Mouse (Mus musculus) thymus, postnatal 10 days (tissue): ENCODE measurements at regions not wholly inside any gene's neighbourhood (a gene's known extent, or its start where the extent isn't known, plus 50 kb on each side); places are given as distances from the start of the nearest gene placed in this dataset.

ENCODE experiments used
- DNase-seq, 2 experiments: peaks; one replicate each; pipeline ENCODE4 v3.0.0; 2021; ENCODE audit warnings: low spot score in 2 of 2

GRCm38 (mm10) chr3:115766153-115766552, 51.3 kb upstream of the S1pr1 start:
- DNase-seq = no peak

GRCm38 (mm10) chr3:115768290-115768689, 53.4 kb upstream of the S1pr1 start:
- no peak for DNase-seq

GRCm38 (mm10) chr3:115768761-115769530, 54.1 kb upstream of the S1pr1 start:
- no peak for DNase-seq

GRCm38 (mm10) chr3:115772676-115773075, 57.8 kb upstream of the S1pr1 start:
- no peak for DNase-seq

- DNase-seq = no peak
Observed at GRCm38 (mm10) chr3:115774321-115774720, 59.4 kb upstream of the S1pr1 start.

GRCm38 (mm10) chr3:115774723-115775122, 59.9 kb upstream of the S1pr1 start:
- no peak for DNase-seq

GRCm38 (mm10) chr3:115779144-115779890, 64.4 kb upstream of the S1pr1 start:
- DNase-seq = no peak

- DNase-seq = no peak
Observed at GRCm38 (mm10) chr3:115779906-115780305, 65.0 kb upstream of the S1pr1 start.

GRCm38 (mm10) chr3:115782726-115783125, 67.9 kb upstream of the S1pr1 start:
- no peak for DNase-seq

- DNase-seq = no peak
Observed at GRCm38 (mm10) chr3:115787360-115787759, 72.5 kb upstream of the S1pr1 start.

- no peak for DNase-seq
Observed at GRCm38 (mm10) chr3:115788525-115788924, 73.7 kb upstream of the S1pr1 start.

- DNase-seq = no peak
Observed at GRCm38 (mm10) chr3:115789063-115789462, 74.2 kb upstream of the S1pr1 start.

GRCm38 (mm10) chr3:115792606-115793005, 77.7 kb upstream of the S1pr1 start:
- no peak for DNase-seq

- DNase-seq = peak; percentile 10 to 13
Observed at GRCm38 (mm10) chr3:115793344-115794059, 78.6 kb upstream of the S1pr1 start.

GRCm38 (mm10) chr3:115799326-115799725, 84.5 kb upstream of the S1pr1 start:
- no peak for DNase-seq

- DNase-seq = no peak
Observed at GRCm38 (mm10) chr3:115799981-115800380, 85.1 kb upstream of the S1pr1 start.

- DNase-seq = no peak
Observed at GRCm38 (mm10) chr3:115800873-115801272, 86.0 kb upstream of the S1pr1 start.

- DNase-seq = no peak
Observed at GRCm38 (mm10) chr3:115801581-115802200, 85.9 kb upstream of the Dph5 start.

- DNase-seq = no peak
Observed at GRCm38 (mm10) chr3:115804616-115805015, 83.0 kb upstream of the Dph5 start.

- DNase-seq = no peak
Observed at GRCm38 (mm10) chr3:115807032-115807431, 80.6 kb upstream of the Dph5 start.

- DNase-seq = no peak
Observed at GRCm38 (mm10) chr3:115815168-115815567, 72.5 kb upstream of the Dph5 start.

- DNase-seq = peak; percentile 47 to 49
Observed at GRCm38 (mm10) chr3:115815571-115816156, 72.0 kb upstream of the Dph5 start.
